Mouse (Mus musculus) gastrocnemius, adult 2 months (tissue): ENCODE results near the gene Elovl5. TPM values are rescaled to one million over a fixed set of nuclear protein-coding genes. Genes with fewer than 3 reads are reported as not detected.
A peak's percentile ranks its signal among the peaks of the same experiment; 100 is the strongest.

Experiments
- DNase-seq: peaks from one replicate; pipeline ENCODE4 v3.0.0; 2022
- H3K27ac ChIP-seq: fragments of 200-600 bp; 2 replicates; pipeline ENCODE4 v1.8.1; 2022; ENCODE audit warnings: mild to moderate bottlenecking
- H3K4me3 ChIP-seq: fragments of 200-600 bp; 2 replicates; pipeline ENCODE4 v1.8.1; 2022; ENCODE audit warnings: mild to moderate bottlenecking, moderate library complexity
- CTCF ChIP-seq: fragments of 200-600 bp; IDR thresholded peaks from 2 replicates; pipeline ENCODE4 v1.8.1; 2022; ENCODE audit warnings: antibody characterized with exemption, mild to moderate bottlenecking, moderate library complexity
- intact Hi-C: fragments of 180-260 bp; cut with DNase I; formaldehyde crosslinking; loops from one replicate; pipeline ENCODE4 v1.15.1; 2025
- total RNA-seq, 2 experiments: library from RNA; stranded (reverse); gene quantifications; 2 replicates each; pipeline ENCODE4 v1.2.3; 2021

Gene Elovl5
- total RNA-seq, 2 experiments from 2014 or later: 8.7 to 14.3 TPM

GRCm38 (mm10) chr9:77995235-77995634 is 78.1 kb downstream of the Elovl5 start:
- DNase-seq: no peak

GRCm38 (mm10) chr9:78000586-78001500 is 83.7 kb downstream of the Elovl5 start:
- Histone ChIP-seq H3K27ac (no peak overlapping the region), H3K4me3 (no peak overlapping the region)
- intact Hi-C loops: loop anchor here (5.0 kb wide), 1 partner anchor 89 kb away; no protein-coding TSS in a partner anchor
- DNase-seq: no peak
- TF ChIP-seq CTCF: no peak

More at GRCm38 (mm10) chr9:77995235-77995634, 78.1 kb downstream of the Elovl5 start:
- no peak for TF ChIP-seq CTCF
- Histone ChIP-seq H3K4me3 (no peak overlapping the region), H3K27ac (no peak overlapping the region)
- intact Hi-C loops: no loop called here

GRCm38 (mm10) chr9:78003278-78003677 is 86.1 kb downstream of the Elovl5 start:
- intact Hi-C loops: loop anchor here (5.0 kb wide), 1 partner anchor 91 kb away; no protein-coding TSS in a partner anchor
- no peak overlapping the region for H3K27ac ChIP-seq
- DNase-seq: peak; percentile 30
- TF ChIP-seq CTCF: no peak
- no peak overlapping the region for H3K4me3 ChIP-seq

GRCm38 (mm10) chr9:78005481-78005880 is 88.3 kb downstream of the Elovl5 start:
- no peak overlapping the region for H3K4me3 ChIP-seq
- peak; percentile 23 for DNase-seq
- intact Hi-C loops: no loop called here
- H3K27ac ChIP-seq: no peak overlapping the region
- peak; percentile 53 for TF ChIP-seq CTCF

GRCm38 (mm10) chr9:78006209-78007001 is 89.2 kb downstream of the Elovl5 start:
- intact Hi-C loops: loop anchor here (1.0 kb wide), 1 partner anchor 200 kb away; no protein-coding TSS in a partner anchor
- Histone ChIP-seq H3K4me3 (0 out of 2 replicates have a peak overlapping the region, but pooled peaks have one; percentile 7), H3K27ac (peak overlapping the region; percentile 52; the same call in 1 of the 2 replicates)
- peak; percentile 99; the same call in 1 of the 2 replicates for TF ChIP-seq CTCF
- DNase-seq: peak; percentile 88

- intact Hi-C loops: no loop called here
- no peak for TF ChIP-seq CTCF
- Histone ChIP-seq H3K27ac (no peak overlapping the region), H3K4me3 (no peak overlapping the region)
- no peak for DNase-seq
Observed at GRCm38 (mm10) chr9:78009382-78009781, 92.2 kb downstream of the Elovl5 start.

- TF ChIP-seq CTCF: no peak
- intact Hi-C loops: no loop called here
- no peak overlapping the region for H3K4me3 ChIP-seq
- no peak overlapping the region for H3K27ac ChIP-seq
- no peak for DNase-seq
Observed at GRCm38 (mm10) chr9:78010187-78010586, 93.0 kb downstream of the Elovl5 start.

GRCm38 (mm10) chr9:78010707-78011106 is 93.5 kb downstream of the Elovl5 start:
- no peak overlapping the region for H3K27ac ChIP-seq
- no peak for TF ChIP-seq CTCF
- DNase-seq: no peak
- no peak overlapping the region for H3K4me3 ChIP-seq
- intact Hi-C loops: no loop called here

GRCm38 (mm10) chr9:78012066-78012465 is 94.9 kb downstream of the Elovl5 start:
- Histone ChIP-seq H3K27ac (no peak overlapping the region), H3K4me3 (no peak overlapping the region)
- no peak for DNase-seq
- TF ChIP-seq CTCF: no peak
- intact Hi-C loops: no loop called here

GRCm38 (mm10) chr9:78012681-78013080 is 95.5 kb downstream of the Elovl5 start:
- no peak overlapping the region for H3K4me3 ChIP-seq
- intact Hi-C loops: no loop called here
- no peak overlapping the region for H3K27ac ChIP-seq
- no peak for DNase-seq
- TF ChIP-seq CTCF: no peak

GRCm38 (mm10) chr9:78013813-78014212 is 96.6 kb downstream of the Elovl5 start:
- no peak for DNase-seq
- TF ChIP-seq CTCF: peak; percentile 28; the same call in 1 of the 2 replicates
- Histone ChIP-seq H3K4me3 (no peak overlapping the region), H3K27ac (no peak overlapping the region)
- intact Hi-C loops: no loop called here

GRCm38 (mm10) chr9:78015816-78016215 is 98.7 kb downstream of the Elovl5 start:
- Histone ChIP-seq H3K4me3 (no peak overlapping the region), H3K27ac (no peak overlapping the region)
- intact Hi-C loops: no loop called here
- no peak for TF ChIP-seq CTCF
- no peak for DNase-seq

GRCm38 (mm10) chr9:78016288-78016687 is 99.1 kb downstream of the Elovl5 start:
- intact Hi-C loops: no loop called here
- TF ChIP-seq CTCF: no peak
- Histone ChIP-seq H3K27ac (peak overlapping the region; percentile 21; the same call in 1 of the 2 replicates), H3K4me3 (peak overlapping the region; percentile 53)
- DNase-seq: no peak
